Mouse (Mus musculus): ENCODE results near the gene Cuedc1.
"Not testable (repeated sequence)": the region's sequence is repeated elsewhere in the genome, so short reads cannot be mapped to it uniquely, and the experiment has no call there.

The Cuedc1 gene

DNA sequence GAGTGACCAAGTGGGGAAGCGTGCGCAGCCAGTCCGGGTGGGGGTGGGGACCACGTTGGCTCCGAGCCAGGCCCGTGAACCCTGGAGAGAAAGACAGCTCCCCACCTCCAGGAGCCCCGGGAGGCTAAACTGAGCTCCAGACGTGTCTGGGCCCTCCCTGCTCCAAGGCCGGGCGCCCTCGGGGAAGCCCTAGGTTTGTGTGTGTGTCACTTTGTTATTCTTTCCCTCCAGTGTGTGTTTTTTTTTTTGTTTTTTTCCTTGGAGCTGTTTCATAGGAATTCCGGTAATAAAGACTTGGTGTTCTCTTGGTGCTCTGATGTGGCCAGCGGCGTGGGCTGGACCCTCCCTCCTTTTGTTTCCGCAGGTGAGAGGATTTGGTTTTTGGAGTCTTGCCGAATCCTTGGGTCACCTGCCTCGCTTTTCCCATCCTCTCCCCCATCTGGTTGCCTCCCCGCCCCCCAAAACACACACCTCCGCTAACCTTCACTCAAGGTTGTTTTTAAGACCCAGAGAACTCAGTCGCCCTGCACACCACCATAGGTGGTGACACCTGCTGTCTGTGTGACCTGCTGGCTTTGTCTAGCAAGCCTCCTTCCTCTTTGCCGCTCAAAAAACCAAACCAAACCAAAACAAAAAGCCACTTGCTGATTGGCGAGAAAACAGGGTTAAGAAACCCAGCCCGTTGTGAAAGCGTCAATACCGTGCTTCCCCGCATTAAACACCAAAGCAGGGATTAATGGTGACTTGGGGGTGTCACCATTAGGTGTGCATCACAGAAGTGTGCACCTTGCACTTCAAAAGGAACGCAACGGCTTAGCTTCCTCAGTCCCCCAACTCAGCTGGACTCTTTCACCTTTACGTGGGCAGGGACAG lies 96.2 kb downstream of the Cuedc1 start:
- in situ Hi-C loops (cut with MboI; ENCODE audit: low sequenced_read_pairs): no loop called here

- in situ Hi-C loops (cut with MboI; ENCODE audit: low sequenced_read_pairs): not testable (repeated sequence)
These were observed 97.8 kb downstream of the Cuedc1 start for GRCm38 (mm10) chr11:88195699-88196098.

DNA sequence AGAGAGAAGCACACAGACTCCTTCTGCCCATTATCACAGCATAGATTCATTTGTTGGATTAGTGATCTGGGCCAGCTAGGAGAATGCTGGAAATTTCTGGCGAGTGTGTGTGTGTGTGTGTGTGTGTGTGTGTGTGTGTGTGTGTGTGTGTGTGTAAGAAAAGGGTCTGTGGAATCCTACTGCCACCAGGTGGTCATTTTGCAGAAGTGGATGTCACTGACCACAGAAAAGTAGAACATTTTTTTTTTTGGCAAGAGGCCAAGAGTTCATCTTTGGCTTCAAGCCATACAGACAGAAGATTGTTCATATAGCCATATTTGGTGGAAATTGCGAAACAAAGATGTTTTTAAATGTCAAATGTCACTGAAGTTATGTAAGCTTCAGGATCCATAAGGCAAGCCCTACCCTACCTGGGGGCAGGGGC lies 99.3 kb downstream of the Cuedc1 start:
- in situ Hi-C loops (cut with MboI; ENCODE audit: low sequenced_read_pairs): no loop called here

GRCm38 (mm10) chr11:88198223-88198622 lies 100.4 kb downstream of the Cuedc1 start:
- in situ Hi-C loops (cut with MboI; ENCODE audit: low sequenced_read_pairs): no loop called here

- in situ Hi-C loops (cut with MboI; ENCODE audit: low sequenced_read_pairs): loop anchor here (5.0 kb wide), 1 partner anchor 234 kb away; no protein-coding TSS in a partner anchor
These were observed 103.3 kb downstream of the Cuedc1 start for GRCm38 (mm10) chr11:88201172-88201571.

DNA sequence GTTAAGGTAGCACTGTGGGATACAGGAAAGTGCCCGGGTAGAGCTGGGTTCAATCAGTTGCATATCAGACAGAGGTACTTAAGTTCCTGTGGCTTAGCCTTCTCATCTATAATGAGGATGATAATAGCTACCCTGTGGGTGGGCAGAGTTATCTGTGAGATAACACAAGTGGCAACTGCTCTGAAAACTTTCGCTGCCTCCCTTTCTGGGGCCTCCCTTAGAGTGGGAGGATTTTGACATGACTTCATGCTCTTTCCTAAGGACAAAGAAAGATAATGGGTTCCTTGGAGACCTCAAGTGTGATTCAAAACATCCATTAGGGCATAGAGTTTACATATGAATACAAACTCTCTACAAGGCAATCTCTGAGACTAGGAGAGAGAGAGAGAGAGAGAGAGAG lies 104.2 kb downstream of the Cuedc1 start:
- in situ Hi-C loops (cut with MboI; ENCODE audit: low sequenced_read_pairs): loop anchor here (5.0 kb wide), 1 partner anchor 235 kb away; no protein-coding TSS in a partner anchor

GRCm38 (mm10) chr11:88203712-88204532 lies 106.1 kb downstream of the Cuedc1 start, which contains the start of gene Mrps23:
Gene Mrps23 (plus strand): TSS chr11:88204388.
- in situ Hi-C loops (cut with MboI; ENCODE audit: low sequenced_read_pairs): loop anchor here (5.0 kb wide), 1 partner anchor 237 kb away; no protein-coding TSS in a partner anchor

DNA sequence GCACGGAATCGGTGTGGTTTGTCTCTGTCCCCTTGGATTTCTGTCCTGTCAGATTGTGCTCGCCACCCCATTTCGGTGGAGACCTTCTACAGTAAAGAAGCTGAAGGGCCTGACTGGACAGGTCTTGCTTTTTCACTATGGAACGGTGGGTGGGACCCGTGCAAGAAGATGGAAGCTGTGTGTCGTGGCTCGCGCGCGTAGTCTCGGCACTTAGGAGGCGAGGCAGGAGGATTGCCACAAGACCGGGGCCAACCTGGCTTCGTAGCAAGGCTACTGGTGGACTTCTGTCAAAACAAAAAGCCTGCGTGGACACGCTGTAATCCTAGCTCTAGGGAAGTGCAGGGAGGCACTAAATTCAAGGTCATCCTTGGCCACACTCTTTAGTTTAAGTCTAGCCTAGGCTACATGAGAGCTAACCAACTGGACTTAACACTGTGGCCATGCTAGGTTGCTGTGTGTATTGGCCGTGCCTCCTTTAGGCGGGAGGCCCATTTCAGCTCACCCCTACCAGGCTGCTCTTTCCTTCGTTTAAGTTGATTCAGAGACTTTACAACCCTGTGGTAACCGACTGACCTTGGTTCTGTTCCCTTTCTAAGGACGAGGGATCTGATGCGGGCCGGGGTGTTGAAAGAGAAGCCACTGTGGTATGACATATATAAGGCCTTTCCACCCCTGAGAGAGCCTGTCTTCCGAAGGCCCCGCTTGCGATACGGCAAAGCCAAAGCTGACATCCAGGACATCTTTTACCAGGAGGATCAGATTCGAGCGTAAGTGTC lies 106.9 kb downstream of the Cuedc1 start:
- in situ Hi-C loops (cut with MboI; ENCODE audit: low sequenced_read_pairs): loop anchor here (5.0 kb wide), 1 partner anchor 237 kb away; no protein-coding TSS in a partner anchor

DNA sequence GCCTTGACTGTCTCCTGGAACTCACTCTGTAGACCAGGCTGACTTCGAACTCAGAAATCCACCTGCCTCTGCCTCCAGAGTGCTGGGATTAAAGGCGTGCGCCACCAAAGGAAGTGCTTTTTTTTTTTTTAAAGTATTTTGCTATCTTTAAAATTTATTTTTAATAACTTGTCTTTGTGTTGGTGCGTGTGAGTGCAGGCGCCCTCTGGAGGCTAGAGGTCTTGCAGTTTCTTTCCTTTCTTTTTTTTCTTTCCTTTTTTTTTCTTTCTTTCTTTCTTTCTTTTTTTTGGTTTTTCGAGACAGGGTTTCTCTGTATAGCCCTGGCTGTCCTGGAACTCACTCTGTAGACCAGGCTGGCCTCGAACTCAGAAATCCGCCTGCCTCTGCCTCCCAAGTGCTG lies 108.7 kb downstream of the Cuedc1 start:
- in situ Hi-C loops (cut with MboI; ENCODE audit: low sequenced_read_pairs): not testable (repeated sequence)

DNA sequence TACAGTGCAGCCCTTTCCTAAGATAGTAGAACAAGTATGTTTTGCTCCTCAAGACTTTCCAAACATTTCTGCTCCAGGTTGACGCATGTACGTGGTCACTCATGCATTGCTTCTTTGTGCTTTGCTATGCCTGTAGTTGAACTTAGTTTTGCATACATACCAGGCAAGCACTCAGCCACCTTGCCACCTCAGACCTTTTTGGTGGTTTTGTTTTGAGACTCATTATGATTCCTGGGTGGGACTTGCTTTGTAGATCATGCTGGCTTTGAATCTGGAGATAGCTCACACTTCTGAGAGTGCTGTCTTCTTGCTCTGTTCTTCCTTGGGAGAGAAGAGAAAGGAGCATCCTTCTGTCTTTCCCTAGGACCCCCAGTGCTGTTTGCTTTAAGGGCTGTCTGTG lies 109.8 kb downstream of the Cuedc1 start:
- in situ Hi-C loops (cut with MboI; ENCODE audit: low sequenced_read_pairs): no loop called here

DNA sequence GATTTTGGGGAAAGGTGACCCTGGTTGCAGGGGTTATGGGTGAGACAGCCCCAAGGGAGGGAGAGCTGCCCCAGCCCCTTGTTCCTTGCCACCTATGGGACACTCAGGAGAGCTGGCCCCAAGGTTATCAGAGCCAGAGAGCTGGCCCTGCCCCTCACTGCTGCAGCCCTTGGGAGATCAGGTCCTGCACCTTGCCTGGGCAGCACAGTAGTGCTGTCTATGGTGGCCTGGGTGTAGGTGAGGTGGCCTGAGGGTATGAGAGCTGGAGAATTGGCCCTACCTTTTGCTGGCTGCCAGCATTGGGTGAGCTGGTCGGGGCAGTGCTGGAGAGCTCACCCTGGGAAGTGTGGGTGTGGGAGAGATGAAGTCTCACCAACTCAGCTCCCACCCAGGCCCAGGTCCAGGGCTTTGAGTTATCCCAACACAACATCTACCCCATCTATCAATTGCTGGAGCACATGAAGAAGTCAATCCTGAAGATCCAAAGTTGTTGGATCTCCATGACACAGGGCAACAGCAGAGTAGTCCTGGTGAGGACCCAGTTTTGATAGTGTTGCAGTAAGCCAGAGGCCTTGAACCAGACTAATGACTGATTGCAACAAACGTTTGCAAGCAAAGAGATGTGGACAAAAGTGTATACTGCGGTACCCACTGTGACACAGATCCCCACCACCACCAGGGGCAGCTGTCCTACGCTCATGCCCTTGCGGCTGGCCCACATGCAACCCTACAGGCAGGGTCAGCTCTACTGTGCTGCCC lies 114.1 kb downstream of the Cuedc1 start:
- in situ Hi-C loops (cut with MboI; ENCODE audit: low sequenced_read_pairs): no loop called here

DNA sequence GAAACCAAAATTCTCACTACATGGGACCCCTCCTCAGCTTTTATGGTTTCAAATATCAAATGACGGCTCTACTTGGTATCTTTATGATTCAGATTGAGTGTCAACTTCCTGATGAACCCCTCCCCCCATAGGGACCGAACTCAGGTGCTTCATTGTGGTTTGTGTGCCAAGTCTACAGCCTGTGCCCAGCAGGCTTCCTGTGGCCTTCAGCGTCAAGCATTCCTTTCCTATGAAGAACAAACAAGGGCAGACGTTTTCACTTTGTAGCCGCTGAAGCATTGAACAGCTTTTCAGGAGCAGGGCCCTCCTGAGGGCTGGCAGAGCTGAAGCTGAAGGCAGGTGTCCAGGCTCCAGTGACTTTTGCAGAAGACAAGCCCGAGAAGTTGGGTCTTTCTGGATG lies 115.9 kb downstream of the Cuedc1 start:
- in situ Hi-C loops (cut with MboI; ENCODE audit: low sequenced_read_pairs): no loop called here

GRCm38 (mm10) chr11:88214881-88215831 lies 117.3 kb downstream of the Cuedc1 start:
- in situ Hi-C loops (cut with MboI; ENCODE audit: low sequenced_read_pairs): no loop called here

GRCm38 (mm10) chr11:88216231-88216685 lies 118.4 kb downstream of the Cuedc1 start:
- in situ Hi-C loops (cut with MboI; ENCODE audit: low sequenced_read_pairs): no loop called here

- in situ Hi-C loops (cut with MboI; ENCODE audit: low sequenced_read_pairs): no loop called here
These were observed 120.3 kb downstream of the Cuedc1 start for GRCm38 (mm10) chr11:88218155-88218554.

- in situ Hi-C loops (cut with MboI; ENCODE audit: low sequenced_read_pairs): no loop called here
These were observed 120.7 kb downstream of the Cuedc1 start for GRCm38 (mm10) chr11:88218586-88218985.

DNA sequence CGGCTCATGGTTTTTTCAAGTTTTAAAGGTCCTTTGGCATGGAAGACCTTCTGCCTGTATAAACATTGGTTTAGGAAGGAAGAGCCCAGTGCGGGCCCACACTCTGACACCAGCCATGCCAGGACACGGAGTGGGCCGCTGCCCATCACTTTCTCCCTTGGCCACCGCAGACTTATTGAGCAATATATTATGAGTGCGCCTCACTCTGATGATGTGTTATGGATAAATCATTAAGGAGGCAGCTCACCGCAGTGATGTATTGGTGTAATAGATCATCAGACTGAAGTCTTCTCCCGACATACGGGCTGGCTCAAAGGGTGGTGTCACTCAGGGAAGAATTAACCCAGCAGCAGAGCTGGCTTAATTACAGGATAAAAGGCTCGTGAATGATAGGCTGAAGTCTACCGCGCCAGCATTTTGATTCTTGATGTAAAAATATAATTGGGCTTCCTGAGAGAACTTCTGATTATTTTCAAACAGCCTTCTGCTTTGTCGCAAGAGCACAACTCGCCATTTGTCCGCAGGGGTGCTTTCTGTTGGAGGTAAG lies 124.1 kb downstream of the Cuedc1 start:
- in situ Hi-C loops (cut with MboI; ENCODE audit: low sequenced_read_pairs): no loop called here
